Mouse (Mus musculus) stomach, embryonic 14.5 days (tissue): Measurements from ENCODE around the gene Ccser1. TPM values are rescaled to one million over a fixed set of nuclear protein-coding genes. Genes with fewer than 3 reads are reported as not detected.

Source experiments
- ATAC-seq: fragments of 200-750 bp; cut with Nextera tagmentation; 2 replicates; pipeline ENCODE4 v1.8.0; 2017; ENCODE audit warnings: low read depth, moderate TSS enrichment; ENCODE audit not compliant: insufficient number of reproducible peaks, insufficient read depth, low FRiP score
- H3K27ac ChIP-seq: fragments of 300-500 bp; sonication (generic); 2 replicates; pipeline ENCODE4 v1.5.1; 2014; ENCODE audit warnings: mild to moderate bottlenecking, low read length, moderate library complexity, mixed read lengths
- H3K27me3 ChIP-seq: fragments of 300-500 bp; sonication (generic); 2 replicates; pipeline ENCODE4 v1.6.1; 2014; ENCODE audit warnings: low read length, control low read depth, mixed read lengths; ENCODE audit not compliant: control insufficient read depth, insufficient read depth
- H3K36me3 ChIP-seq: fragments of 300-500 bp; sonication (generic); 2 replicates; pipeline ENCODE4 v1.6.1; 2014; ENCODE audit warnings: mild to moderate bottlenecking, control low read depth, low read length, moderate library complexity, mixed read lengths; ENCODE audit not compliant: control insufficient read depth, insufficient read depth
- H3K4me1 ChIP-seq: fragments of 300-500 bp; sonication (generic); 2 replicates; pipeline ENCODE4 v1.6.1; 2014; ENCODE audit warnings: low read length, control low read depth, mixed read lengths; ENCODE audit not compliant: control insufficient read depth, insufficient read depth
- H3K4me2 ChIP-seq: fragments of 300-500 bp; sonication (generic); replicated peaks from 2 replicates; pipeline ENCODE4 v1.6.1; 2014; ENCODE audit warnings: low read depth, low read length, control low read depth
- H3K4me3 ChIP-seq: fragments of 300-500 bp; sonication (generic); 2 replicates; pipeline ENCODE4 v1.5.1; 2014; ENCODE audit warnings: low read depth, low read length, control low read depth
- H3K9ac ChIP-seq: fragments of 300-500 bp; sonication (generic); replicated peaks from 2 replicates; pipeline ENCODE4 v1.6.1; 2014; ENCODE audit warnings: low read depth, mild to moderate bottlenecking, control low read depth, low read length, moderate library complexity, mixed read lengths
- H3K9me3 ChIP-seq: fragments of 300-500 bp; sonication (generic); 2 replicates; pipeline ENCODE4 v1.6.1; 2016; ENCODE audit warnings: low read depth, low read length, control low read depth; ENCODE audit not compliant: control insufficient read depth
- WGBS: fragments of 180-500 bp; shearing (Covaris S2); extraction: QIAGEN DNeasy Blood & Tissue Kit; methylation state at CpG from one replicate; pipeline ENCODE4 v1.1.7; 2014; 5-methylcytosine and 5-hydroxymethylcytosine counted together
- polyA plus RNA-seq: library from polyadenylated mRNA; unstranded; fragments of >200 nt; fragmentation: Nextera tagmentation; extraction: Ambion mirVana; gene quantifications from 2 replicates; pipeline ENCODE4 v1.2.1, GENCODE M21; 2014

The Ccser1 gene
- polyA plus RNA-seq, 1 experiment from 2014 or later, result 5.8 TPM

DNA sequence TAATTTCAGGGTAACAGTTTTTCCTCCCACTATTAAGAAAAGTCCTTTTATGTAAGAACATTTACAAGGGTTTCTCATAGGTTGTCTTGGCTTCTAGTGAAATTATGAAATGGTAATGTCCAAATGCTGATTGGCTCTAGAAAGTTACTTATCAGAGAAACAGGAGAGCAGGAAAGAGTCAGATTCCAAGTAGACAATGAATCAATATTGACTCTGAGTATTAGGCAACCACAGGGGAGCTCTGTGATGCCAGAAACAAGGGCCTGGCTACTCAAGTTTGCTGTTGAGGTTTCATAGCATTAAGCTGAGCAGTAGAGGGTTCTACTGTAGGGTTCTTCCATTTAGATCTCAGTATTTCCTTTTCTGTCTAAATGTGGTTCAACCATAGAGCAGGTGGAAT is 481.3 kb downstream of the Ccser1 start:
- no peaks in the 10 kb centered on the region for H3K27me3 ChIP-seq
- no peak overlapping the region for H3K4me2 ChIP-seq
- no peaks in the 10 kb centered on the region for H3K9me3 ChIP-seq
- ATAC-seq, result no peak
- H3K9ac ChIP-seq, result no peak overlapping the region
- no peaks in the 10 kb centered on the region for H3K36me3 ChIP-seq
- H3K4me1 ChIP-seq, result no peaks in the 10 kb centered on the region
- H3K27ac ChIP-seq, result no peak overlapping the region
- H3K4me3 ChIP-seq, result no peak overlapping the region

DNA sequence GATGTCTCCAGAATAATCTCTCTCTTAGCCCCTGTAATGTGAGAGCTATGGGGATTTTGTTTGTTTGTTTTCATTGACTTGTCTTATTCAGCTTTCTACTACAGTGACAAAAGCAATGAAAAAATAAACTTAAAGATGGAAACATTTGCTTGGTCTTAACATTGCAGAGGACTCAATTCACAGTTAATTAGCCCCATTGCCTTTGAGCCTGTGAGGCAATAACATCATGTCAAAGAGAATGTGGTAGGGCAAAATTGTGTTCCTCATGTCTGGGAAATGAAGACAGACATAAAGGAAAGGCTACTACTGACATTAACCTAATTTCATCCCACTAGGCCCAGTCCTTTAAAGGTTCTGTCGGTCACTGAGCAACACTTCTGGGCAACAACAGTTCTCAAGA is 484.4 kb downstream of the Ccser1 start:
- Histone ChIP-seq H3K9me3 (no peaks in the 10 kb centered on the region), H3K4me2 (no peak overlapping the region), H3K27me3 (no peaks in the 10 kb centered on the region), H3K4me1 (no peaks in the 10 kb centered on the region), H3K4me3 (no peak overlapping the region), H3K27ac (no peak overlapping the region), H3K9ac (no peak overlapping the region), H3K36me3 (no peaks in the 10 kb centered on the region)
- ATAC-seq, result no peak
- 83% methylated on average over 1 of the region's 1 CpGs for WGBS

DNA sequence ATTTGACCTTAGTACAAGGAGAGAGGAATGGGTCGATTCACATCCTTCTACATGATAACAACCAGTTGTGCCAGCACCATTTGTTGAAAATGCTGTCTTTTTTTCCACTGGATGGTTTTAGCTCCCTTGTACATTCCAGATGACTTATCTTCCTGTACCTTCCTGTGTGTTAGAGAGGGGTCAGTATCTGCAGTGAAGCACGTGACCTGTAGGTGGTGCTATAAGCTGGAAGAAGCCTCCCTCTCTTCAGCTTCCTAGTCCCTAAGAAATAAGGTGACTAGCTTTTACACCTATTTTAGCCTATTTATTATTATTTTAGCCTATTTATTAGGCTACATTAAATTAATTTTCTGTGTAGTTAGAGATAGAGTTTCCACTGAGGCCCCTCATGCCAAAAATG is 506.9 kb downstream of the Ccser1 start:
- ATAC-seq, result no peak
- WGBS, result 27% methylated on average over 2 of the region's 2 CpGs
- Histone ChIP-seq H3K4me1 (no peaks in the 10 kb centered on the region), H3K27me3 (no peaks in the 10 kb centered on the region), H3K27ac (no peak overlapping the region), H3K4me3 (no peak overlapping the region), H3K9me3 (no peaks in the 10 kb centered on the region), H3K36me3 (no peaks in the 10 kb centered on the region), H3K4me2 (no peak overlapping the region), H3K9ac (no peak overlapping the region)

DNA sequence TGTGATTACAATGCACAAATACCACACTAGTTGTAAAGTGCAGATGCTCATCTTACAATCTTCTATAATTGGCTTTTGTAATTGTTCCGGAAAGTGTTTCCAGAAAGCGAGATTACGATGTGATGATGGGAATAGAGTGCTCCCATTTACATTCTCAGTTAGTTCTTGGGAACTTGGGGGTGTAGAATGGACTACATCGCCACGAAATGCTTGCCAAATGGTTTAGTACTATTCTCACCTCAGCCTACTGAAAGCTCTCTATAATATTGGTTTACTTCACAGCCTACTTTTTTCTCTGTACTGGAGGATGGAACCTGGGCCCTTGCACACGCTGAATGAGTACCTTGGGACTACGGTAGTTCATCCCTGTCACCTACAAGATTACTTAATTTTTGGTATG is 522.9 kb downstream of the Ccser1 start:
- WGBS, result 92% methylated on average over 7 of the region's 7 CpGs

DNA sequence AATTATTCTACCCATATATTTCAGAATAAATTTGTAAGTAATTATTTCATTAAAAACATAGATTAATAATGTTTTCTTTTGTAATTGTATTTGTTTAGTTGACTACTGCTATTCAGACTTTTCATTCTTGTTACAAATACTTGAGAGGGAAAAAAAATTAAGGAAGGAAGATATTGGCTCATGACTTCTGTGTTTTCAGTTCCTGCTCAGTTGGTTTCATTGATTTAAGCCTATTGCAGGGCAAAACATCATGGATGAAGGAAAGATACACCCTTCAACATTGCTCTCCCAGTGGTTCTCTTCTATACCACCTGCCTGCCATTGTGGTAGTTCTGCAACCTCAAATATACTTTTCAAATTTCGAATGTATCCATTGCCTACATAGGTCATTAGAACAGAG is 541.1 kb downstream of the Ccser1 start:
- no peaks in the 10 kb centered on the region for H3K27me3 ChIP-seq
- H3K36me3 ChIP-seq, result no peaks in the 10 kb centered on the region
- WGBS, result 82% methylated on average over 1 of the region's 1 CpGs
- H3K9ac ChIP-seq, result no peak overlapping the region
- H3K4me3 ChIP-seq, result no peak overlapping the region
- no peak overlapping the region for H3K27ac ChIP-seq
- H3K4me1 ChIP-seq, result no peaks in the 10 kb centered on the region
- no peak for ATAC-seq
- no peak overlapping the region for H3K4me2 ChIP-seq
- no peaks in the 10 kb centered on the region for H3K9me3 ChIP-seq

More for the DNA sequence above, 522.9 kb downstream of the Ccser1 start:
- Histone ChIP-seq H3K4me2 (no peak overlapping the region), H3K4me1 (no peaks in the 10 kb centered on the region), H3K9ac (no peak overlapping the region), H3K9me3 (no peaks in the 10 kb centered on the region), H3K36me3 (no peaks in the 10 kb centered on the region), H3K4me3 (no peak overlapping the region), H3K27ac (no peak overlapping the region), H3K27me3 (no peaks in the 10 kb centered on the region)
- ATAC-seq, result no peak

DNA sequence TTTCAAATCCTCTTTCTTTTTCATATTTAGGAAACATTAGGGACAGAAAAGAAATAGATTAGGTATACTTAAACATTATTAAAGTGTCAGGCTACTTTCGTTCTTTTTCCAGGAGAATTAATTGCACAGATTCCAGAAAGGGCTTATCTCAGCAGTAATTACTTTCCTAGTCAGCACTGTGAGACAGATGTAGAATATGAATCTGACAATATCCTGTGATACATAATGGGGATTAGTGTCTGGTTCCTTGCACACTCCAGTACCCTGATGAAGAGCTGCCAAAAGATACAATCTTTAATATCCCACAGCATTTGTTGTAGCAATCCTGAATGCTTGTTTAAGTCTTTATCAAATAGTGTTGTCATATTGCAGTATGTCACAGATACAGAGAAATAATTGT is 548.9 kb downstream of the Ccser1 start:
- 24% methylated on average over 1 of the region's 1 CpGs for WGBS
- Histone ChIP-seq H3K27ac (no peak overlapping the region), H3K36me3 (no peaks in the 10 kb centered on the region), H3K27me3 (no peaks in the 10 kb centered on the region), H3K9ac (no peak overlapping the region), H3K4me3 (no peak overlapping the region), H3K9me3 (no peaks in the 10 kb centered on the region), H3K4me1 (no peaks in the 10 kb centered on the region), H3K4me2 (no peak overlapping the region)
- no peak for ATAC-seq

DNA sequence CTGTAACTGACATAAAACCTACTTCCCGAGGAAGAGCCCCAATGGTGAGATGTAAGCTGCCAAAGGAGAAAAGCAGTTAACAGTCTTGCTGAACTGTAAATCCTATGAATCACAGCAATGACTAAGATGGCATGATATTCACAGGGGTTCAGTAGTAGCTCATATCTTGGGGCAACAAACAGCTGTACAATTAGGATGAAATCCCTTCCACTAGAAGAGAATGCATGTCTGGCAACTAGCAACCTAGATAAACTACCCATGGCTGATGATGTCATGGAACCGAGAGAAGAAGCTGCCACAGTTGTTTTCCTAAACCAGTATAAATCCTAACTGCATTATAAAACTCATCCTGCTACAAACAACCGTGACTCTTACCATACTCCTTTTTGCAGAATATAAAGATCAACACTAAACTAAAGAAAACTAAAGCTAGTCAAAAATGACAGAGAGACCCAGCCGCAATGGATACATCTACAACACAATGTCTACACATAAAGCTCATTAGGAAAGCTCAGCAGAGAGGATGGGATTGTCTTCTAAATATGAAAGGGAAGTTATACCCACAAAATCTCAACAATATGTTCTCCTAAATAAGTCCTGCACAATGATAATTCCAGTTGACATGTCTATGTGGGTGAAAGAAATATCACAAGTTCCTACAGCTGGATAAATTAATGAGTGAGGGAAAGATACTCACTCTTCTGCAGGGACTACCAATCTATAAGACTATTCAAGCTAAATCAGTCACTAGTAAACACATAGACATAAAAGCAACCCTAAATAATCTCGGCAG is 550.2 kb downstream of the Ccser1 start:
- Histone ChIP-seq H3K4me2 (no peak overlapping the region), H3K27me3 (no peaks in the 10 kb centered on the region), H3K27ac (no peak overlapping the region), H3K36me3 (no peaks in the 10 kb centered on the region), H3K4me1 (no peaks in the 10 kb centered on the region), H3K9ac (no peak overlapping the region), H3K9me3 (no peaks in the 10 kb centered on the region), H3K4me3 (no peak overlapping the region)
- WGBS, result 81% methylated on average over 5 of the region's 5 CpGs
- no peak for ATAC-seq

DNA sequence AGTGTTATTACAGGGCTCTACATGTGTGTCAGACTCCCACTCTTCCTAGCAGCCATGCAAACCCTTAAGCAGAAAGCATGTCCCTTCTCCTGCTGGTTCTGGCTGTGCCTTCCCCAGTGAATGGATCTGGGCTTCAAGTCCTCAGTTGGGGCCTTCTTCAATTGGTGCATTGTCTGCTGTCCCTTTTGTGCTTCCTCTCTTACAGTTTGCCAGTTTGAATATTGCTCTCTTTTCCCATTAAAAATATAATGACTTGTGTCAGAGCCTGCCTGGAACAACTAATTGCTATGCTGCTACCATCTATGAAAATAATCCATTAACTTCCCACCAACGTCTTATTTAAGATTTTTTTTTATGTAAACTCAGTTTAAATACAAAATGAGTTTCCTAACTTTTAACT is 566.2 kb downstream of the Ccser1 start:
- H3K9me3 ChIP-seq, result no peaks in the 10 kb centered on the region
- no peak for ATAC-seq
- no peaks in the 10 kb centered on the region for H3K36me3 ChIP-seq
- H3K4me3 ChIP-seq, result no peak overlapping the region
- H3K4me2 ChIP-seq, result no peak overlapping the region
- H3K27ac ChIP-seq, result no peak overlapping the region
- no peaks in the 10 kb centered on the region for H3K4me1 ChIP-seq
- H3K27me3 ChIP-seq, result no peaks in the 10 kb centered on the region
- WGBS, result 76% methylated on average over 1 of the region's 1 CpGs
- no peak overlapping the region for H3K9ac ChIP-seq

DNA sequence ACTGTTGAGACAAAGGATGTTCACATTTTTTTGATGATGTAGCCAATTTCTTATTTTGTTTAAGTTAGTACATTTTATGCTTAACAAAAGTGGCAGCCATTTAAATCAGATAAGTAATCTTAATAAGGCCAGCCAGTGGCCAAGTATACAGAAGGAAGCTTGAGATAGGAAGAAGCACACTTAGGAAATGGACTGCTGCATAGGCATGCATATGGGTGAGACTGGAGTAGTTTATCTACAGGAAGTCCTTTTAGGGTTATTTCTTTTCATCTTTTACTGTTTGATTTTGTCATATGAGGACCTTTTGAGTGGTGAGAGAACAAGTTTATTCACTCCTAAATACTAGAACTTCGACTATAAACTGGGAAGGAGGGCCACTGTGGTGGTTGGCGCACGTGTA is 582.0 kb downstream of the Ccser1 start:
- 83% methylated on average over 3 of the region's 3 CpGs for WGBS
- Histone ChIP-seq H3K9ac (no peak overlapping the region), H3K27me3 (no peaks in the 10 kb centered on the region), H3K4me1 (no peaks in the 10 kb centered on the region), H3K9me3 (no peaks in the 10 kb centered on the region), H3K27ac (no peak overlapping the region), H3K36me3 (no peaks in the 10 kb centered on the region), H3K4me2 (no peak overlapping the region), H3K4me3 (no peak overlapping the region)
- no peak for ATAC-seq
